Mouse (Mus musculus) neural tube, embryonic 10.5 days (tissue): ENCODE results near the gene Ankrd13a.

Experiments
- DNase-seq: peaks from one replicate; pipeline ENCODE4 v3.0.0-alpha.2; 2017; ENCODE audit warnings: low spot score; ENCODE audit errors: extremely low spot score

Ankrd13a gene

GRCm38 (mm10) chr5:114796299-114797012 is 22.0 kb downstream of the Ankrd13a start:
- DNase-seq: peak; percentile 51

- DNase-seq: no peak
These were observed 22.8 kb downstream of the Ankrd13a start for GRCm38 (mm10) chr5:114797253-114797652.

- DNase-seq: no peak
These were observed 25.4 kb downstream of the Ankrd13a start for GRCm38 (mm10) chr5:114799848-114800247.

- DNase-seq: no peak
These were observed 26.6 kb downstream of the Ankrd13a start for GRCm38 (mm10) chr5:114801049-114801448.

- DNase-seq: no peak
These were observed 27.4 kb downstream of the Ankrd13a start for GRCm38 (mm10) chr5:114801841-114802240.

- no peak for DNase-seq
These were observed 28.8 kb downstream of the Ankrd13a start for GRCm38 (mm10) chr5:114803231-114803630.

GRCm38 (mm10) chr5:114804335-114804734 is 29.9 kb downstream of the Ankrd13a start:
- DNase-seq: no peak

- DNase-seq: no peak
These were observed 30.5 kb downstream of the Ankrd13a start for GRCm38 (mm10) chr5:114804958-114805357.

GRCm38 (mm10) chr5:114805436-114806350 is 31.2 kb downstream of the Ankrd13a start:
- no peak for DNase-seq

- no peak for DNase-seq
These were observed 32.2 kb downstream of the Ankrd13a start for GRCm38 (mm10) chr5:114806636-114807035.

GRCm38 (mm10) chr5:114807063-114807462 is 32.6 kb downstream of the Ankrd13a start:
- no peak for DNase-seq

- DNase-seq: no peak
These were observed 33.0 kb downstream of the Ankrd13a start for GRCm38 (mm10) chr5:114807468-114807867.

- no peak for DNase-seq
These were observed 33.4 kb downstream of the Ankrd13a start for GRCm38 (mm10) chr5:114807893-114808292.

- no peak for DNase-seq
These were observed 33.9 kb downstream of the Ankrd13a start for GRCm38 (mm10) chr5:114808385-114808784.

- no peak for DNase-seq
These were observed 34.8 kb downstream of the Ankrd13a start for GRCm38 (mm10) chr5:114809181-114809756.

GRCm38 (mm10) chr5:114809826-114810225 is 35.3 kb downstream of the Ankrd13a start:
- DNase-seq: no peak

GRCm38 (mm10) chr5:114813525-114814181 is 39.2 kb downstream of the Ankrd13a start:
- DNase-seq: peak; percentile 94

- DNase-seq: no peak
These were observed 42.1 kb downstream of the Ankrd13a start for GRCm38 (mm10) chr5:114816599-114816998.

GRCm38 (mm10) chr5:114818124-114818523 is 43.6 kb downstream of the Ankrd13a start:
- no peak for DNase-seq

- DNase-seq: peak; percentile 93
These were observed 48.6 kb downstream of the Ankrd13a start, which contains the start of gene 1500011B03Rik for GRCm38 (mm10) chr5:114822796-114823688. Gene 1500011B03Rik, minus strand, starts transcription at chr5:114823468.
